Mouse (Mus musculus) midbrain, embryonic 13.5 days (tissue): ENCODE results near the gene Trappc13. TPM values are rescaled to one million over a fixed set of nuclear protein-coding genes. Genes with fewer than 3 reads are reported as not detected.

Source experiments
- ATAC-seq: fragments of 200-750 bp; cut with Nextera tagmentation; 2 replicates; pipeline ENCODE4 v1.8.0; 2017; ENCODE audit warnings: mild to moderate bottlenecking, moderate TSS enrichment, moderate library complexity
- H3K27ac ChIP-seq: fragments of 300-500 bp; sonication (generic); 2 replicates; pipeline ENCODE4 v1.5.1; 2015; ENCODE audit warnings: inconsistent platforms, mild to moderate bottlenecking, moderate library complexity
- H3K27me3 ChIP-seq: fragments of 300-500 bp; sonication (generic); 2 replicates; pipeline ENCODE4 v1.6.1; 2015; ENCODE audit warnings: mild to moderate bottlenecking, inconsistent platforms
- H3K36me3 ChIP-seq: fragments of 300-500 bp; sonication (generic); 2 replicates; pipeline ENCODE4 v1.6.1; 2015; ENCODE audit warnings: mild to moderate bottlenecking, inconsistent platforms
- H3K4me1 ChIP-seq: fragments of 300-500 bp; sonication (generic); replicated peaks from 2 replicates; pipeline ENCODE4 v1.6.1; 2015; ENCODE audit warnings: inconsistent platforms
- H3K4me2 ChIP-seq: fragments of 300-500 bp; sonication (generic); replicated peaks from 2 replicates; pipeline ENCODE4 v1.6.1; 2015; ENCODE audit warnings: moderate library complexity, mild to moderate bottlenecking, inconsistent platforms
- H3K4me3 ChIP-seq: fragments of 300-500 bp; sonication (generic); replicated peaks from 2 replicates; pipeline ENCODE4 v1.5.1; 2015; ENCODE audit warnings: mild to moderate bottlenecking, inconsistent platforms
- H3K9ac ChIP-seq: fragments of 300-500 bp; sonication (generic); replicated peaks from 2 replicates; pipeline ENCODE4 v1.6.1; 2015; ENCODE audit warnings: mild to moderate bottlenecking, inconsistent platforms
- H3K9me3 ChIP-seq: fragments of 300-500 bp; sonication (generic); 2 replicates; pipeline ENCODE4 v1.6.1; 2016; ENCODE audit warnings: mild to moderate bottlenecking, inconsistent platforms
- WGBS: fragments of 180-500 bp; shearing (Covaris S2); methylation state at CpG from one replicate; pipeline ENCODE4 v1.1.7; 2015; 5-methylcytosine and 5-hydroxymethylcytosine counted together
- polyA plus RNA-seq: library from polyadenylated mRNA; unstranded; fragments of >200 nt; fragmentation: Nextera tagmentation; extraction: Ambion mirVana; gene quantifications from 2 replicates; pipeline ENCODE4 v1.2.1, GENCODE M21; 2015

The Trappc13 gene
- polyA plus RNA-seq, 1 experiment from 2014 or later: 70.1 TPM

DNA sequence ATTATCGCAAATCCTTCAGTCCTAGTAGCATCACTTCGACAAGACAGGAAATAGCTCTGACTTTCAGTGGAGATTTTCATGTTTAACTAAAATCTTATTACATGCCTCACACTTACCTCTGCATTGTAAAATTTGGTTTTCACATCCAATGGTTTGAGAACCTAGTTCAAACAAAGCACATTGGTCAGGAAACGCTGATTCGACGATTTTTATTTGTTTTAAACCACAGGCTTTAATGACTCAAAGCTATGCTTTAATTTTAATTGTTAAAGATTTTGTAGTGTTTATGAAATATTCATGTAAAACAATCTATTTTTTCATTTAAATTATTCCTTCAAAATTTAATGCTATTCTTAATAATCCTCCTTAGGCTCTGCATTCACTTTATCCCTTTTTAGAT is 24.1 kb downstream of the Trappc13 start:
- Histone ChIP-seq H3K27me3 (no peaks in the 10 kb centered on the region), H3K4me3 (no peak overlapping the region), H3K4me1 (no peaks in the 10 kb centered on the region), H3K36me3 (peaks cover 48% of the 10 kb centered on the region), H3K9me3 (no peaks in the 10 kb centered on the region), H3K9ac (no peak overlapping the region), H3K4me2 (no peak overlapping the region), H3K27ac (no peak overlapping the region)
- ATAC-seq: no peak
- 97% methylated on average over 5 of the region's 5 CpGs for WGBS

GRCm38 (mm10) chr13:104145646-104146045 is 32.6 kb downstream of the Trappc13 start:
- WGBS: 96% methylated on average over 3 of the region's 3 CpGs
- Histone ChIP-seq H3K4me1 (no peaks in the 10 kb centered on the region), H3K9me3 (no peaks in the 10 kb centered on the region), H3K4me2 (no peak overlapping the region), H3K4me3 (no peak overlapping the region), H3K36me3 (peaks cover 80% of the 10 kb centered on the region), H3K9ac (no peak overlapping the region), H3K27ac (no peak overlapping the region), H3K27me3 (no peaks in the 10 kb centered on the region)
- no peak for ATAC-seq

GRCm38 (mm10) chr13:104144871-104145270 is 33.4 kb downstream of the Trappc13 start:
- ATAC-seq: no peak
- Histone ChIP-seq H3K9me3 (no peaks in the 10 kb centered on the region), H3K4me2 (no peak overlapping the region), H3K9ac (no peak overlapping the region), H3K27ac (no peak overlapping the region), H3K4me3 (no peak overlapping the region), H3K36me3 (peaks cover 88% of the 10 kb centered on the region), H3K4me1 (no peaks in the 10 kb centered on the region), H3K27me3 (no peaks in the 10 kb centered on the region)
- 78% methylated on average over 9 of the region's 9 CpGs for WGBS

DNA sequence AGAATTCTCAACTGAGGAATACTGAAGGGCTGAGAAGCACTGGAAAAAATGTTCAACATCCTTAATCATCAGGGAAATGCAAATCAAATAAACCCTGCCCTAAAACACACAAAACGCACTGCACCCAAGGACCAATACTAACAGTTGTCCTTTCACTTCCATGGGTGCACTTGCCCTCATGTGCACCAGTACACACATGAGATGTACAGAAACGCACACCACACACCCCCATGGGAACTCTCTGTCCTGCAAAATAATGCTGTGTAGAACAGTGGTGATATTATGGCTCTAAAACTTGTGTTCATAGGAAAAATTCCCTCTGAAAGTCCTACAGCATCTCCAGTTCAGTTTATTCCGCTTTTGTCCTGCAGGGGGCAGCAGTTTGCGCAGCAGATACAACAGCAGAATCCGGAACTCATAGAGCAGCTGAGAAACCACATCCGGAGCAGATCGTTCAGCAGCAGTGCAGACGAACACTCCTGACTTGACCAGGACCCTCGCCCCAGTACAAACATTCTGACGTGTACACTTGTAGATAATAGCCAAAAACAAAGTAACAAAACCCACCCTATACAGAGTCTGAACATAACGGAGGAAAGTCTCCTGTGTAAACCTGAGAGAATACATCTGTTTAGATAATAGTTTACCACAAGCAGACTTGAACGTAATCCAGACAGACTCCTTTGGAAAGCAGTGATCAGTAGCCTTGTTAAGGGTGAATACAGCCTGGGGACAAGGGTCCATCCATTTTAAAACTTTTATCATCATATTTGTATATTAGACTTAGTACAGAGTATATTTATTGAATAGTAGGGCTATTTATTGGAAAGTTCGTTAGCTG is 38.7 kb downstream of the Trappc13 start:
- Histone ChIP-seq H3K4me3 (no peak overlapping the region), H3K4me2 (no peak overlapping the region), H3K9ac (no peak overlapping the region), H3K9me3 (no peaks in the 10 kb centered on the region), H3K4me1 (no peaks in the 10 kb centered on the region; the same call in 1 of the 2 replicates), H3K27ac (no peak overlapping the region), H3K27me3 (no peaks in the 10 kb centered on the region), H3K36me3 (peaks cover 73% of the 10 kb centered on the region)
- ATAC-seq: peak; percentile 77
- WGBS: 46% methylated on average over 13 of the region's 13 CpGs

DNA sequence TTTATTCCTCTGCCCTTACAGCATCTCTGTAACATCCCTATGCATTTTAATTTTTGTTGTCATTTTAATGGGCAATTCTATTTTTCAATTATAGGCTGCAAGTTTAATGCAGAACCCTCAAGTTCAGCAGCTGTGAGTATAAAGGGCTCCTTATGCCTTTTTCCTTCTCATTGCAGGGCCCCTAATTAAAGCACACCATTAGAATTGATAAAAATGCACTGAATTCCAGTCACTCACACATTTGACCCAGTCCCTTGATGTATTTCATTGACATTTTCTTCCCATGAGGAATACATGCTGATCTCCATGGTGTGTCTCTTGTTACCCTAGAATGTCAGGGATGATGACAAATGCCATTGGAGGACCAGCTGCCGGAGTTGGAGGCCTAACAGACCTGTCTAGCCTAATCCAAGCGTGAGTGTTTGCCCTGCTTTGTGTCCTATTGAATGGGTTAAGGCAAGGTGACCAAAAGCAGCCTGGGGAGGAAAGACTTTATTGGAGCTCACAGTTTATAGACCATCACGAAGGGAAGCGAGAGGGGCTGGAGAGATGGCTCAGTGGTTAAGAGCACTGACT is 43.7 kb downstream of the Trappc13 start:
- Histone ChIP-seq H3K27me3 (no peaks in the 10 kb centered on the region), H3K4me2 (no peak overlapping the region), H3K4me3 (no peak overlapping the region), H3K36me3 (peaks cover 70% of the 10 kb centered on the region), H3K9ac (no peak overlapping the region), H3K27ac (no peak overlapping the region), H3K4me1 (no peaks in the 10 kb centered on the region; the same call in 1 of the 2 replicates), H3K9me3 (no peaks in the 10 kb centered on the region)
- no peak for ATAC-seq
- 62% methylated on average over 4 of the region's 4 CpGs for WGBS

DNA sequence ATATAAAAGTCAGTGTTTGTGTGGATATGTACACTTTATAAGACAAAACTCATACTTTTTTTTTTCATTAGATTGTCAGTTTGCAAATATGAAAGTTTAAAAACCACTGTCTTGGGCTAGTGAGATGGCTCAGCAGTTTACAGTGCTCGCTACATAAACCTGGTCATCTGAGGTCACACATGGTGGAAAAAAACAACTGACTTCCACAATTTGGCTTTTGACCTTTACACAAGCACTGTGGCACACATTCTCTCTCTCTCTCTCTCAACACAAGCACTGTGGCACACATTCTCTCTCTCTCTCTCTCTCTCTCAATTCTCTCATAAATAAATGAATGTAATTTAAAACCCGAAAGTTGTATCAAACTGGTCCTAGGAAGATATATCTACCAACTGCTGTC is 45.7 kb downstream of the Trappc13 start:
- no peak overlapping the region for H3K4me3 ChIP-seq
- H3K4me2 ChIP-seq: no peak overlapping the region
- H3K4me1 ChIP-seq: no peaks in the 10 kb centered on the region; the same call in 1 of the 2 replicates
- peaks cover 78% of the 10 kb centered on the region for H3K36me3 ChIP-seq
- H3K9me3 ChIP-seq: no peaks in the 10 kb centered on the region
- WGBS: 91% methylated on average over 2 of the region's 2 CpGs
- no peaks in the 10 kb centered on the region for H3K27me3 ChIP-seq
- H3K27ac ChIP-seq: no peak overlapping the region
- no peak overlapping the region for H3K9ac ChIP-seq
- ATAC-seq: no peak

DNA sequence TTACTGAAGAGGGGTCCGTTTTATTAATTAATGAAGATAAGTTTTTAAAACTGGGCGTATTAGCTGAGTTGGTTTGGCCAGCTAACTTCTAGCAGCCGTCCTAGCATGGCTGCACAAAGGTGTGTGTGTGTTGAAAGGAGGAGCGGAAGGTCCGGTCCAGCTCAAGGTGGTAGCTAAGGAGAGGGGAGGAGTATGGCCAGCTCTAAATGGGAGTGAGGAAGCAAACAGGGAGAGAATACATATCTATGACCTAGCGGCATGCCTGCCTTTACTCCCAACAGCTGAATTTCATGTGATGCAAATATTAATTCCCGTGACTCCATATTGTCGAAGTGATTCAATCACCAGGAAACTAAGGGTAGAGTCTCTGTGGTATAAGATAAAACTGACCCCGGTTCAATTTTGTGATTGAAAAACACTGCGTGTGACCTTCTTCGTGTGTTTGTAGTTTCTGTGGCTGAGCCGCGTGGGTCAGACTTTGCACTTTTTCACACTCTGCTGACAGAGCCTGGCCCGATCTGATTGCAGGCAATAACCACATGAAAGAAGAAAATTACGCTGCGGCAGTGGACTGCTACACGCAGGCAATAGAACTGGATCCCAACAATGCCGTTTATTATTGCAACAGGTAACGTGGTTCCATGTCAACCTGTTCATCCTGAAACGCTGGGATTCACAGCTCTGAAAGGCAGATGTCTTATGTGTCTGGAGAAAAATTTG is 54.4 kb downstream of the Trappc13 start:
- no peak for ATAC-seq
- H3K9ac ChIP-seq: no peak overlapping the region
- peaks cover 52% of the 10 kb centered on the region for H3K36me3 ChIP-seq
- H3K4me1 ChIP-seq: no peaks in the 10 kb centered on the region
- no peaks in the 10 kb centered on the region for H3K27me3 ChIP-seq
- no peaks in the 10 kb centered on the region for H3K9me3 ChIP-seq
- H3K4me2 ChIP-seq: no peak overlapping the region
- H3K4me3 ChIP-seq: no peak overlapping the region
- 94% methylated on average over 20 of the region's 20 CpGs for WGBS
- H3K27ac ChIP-seq: no peak overlapping the region

DNA sequence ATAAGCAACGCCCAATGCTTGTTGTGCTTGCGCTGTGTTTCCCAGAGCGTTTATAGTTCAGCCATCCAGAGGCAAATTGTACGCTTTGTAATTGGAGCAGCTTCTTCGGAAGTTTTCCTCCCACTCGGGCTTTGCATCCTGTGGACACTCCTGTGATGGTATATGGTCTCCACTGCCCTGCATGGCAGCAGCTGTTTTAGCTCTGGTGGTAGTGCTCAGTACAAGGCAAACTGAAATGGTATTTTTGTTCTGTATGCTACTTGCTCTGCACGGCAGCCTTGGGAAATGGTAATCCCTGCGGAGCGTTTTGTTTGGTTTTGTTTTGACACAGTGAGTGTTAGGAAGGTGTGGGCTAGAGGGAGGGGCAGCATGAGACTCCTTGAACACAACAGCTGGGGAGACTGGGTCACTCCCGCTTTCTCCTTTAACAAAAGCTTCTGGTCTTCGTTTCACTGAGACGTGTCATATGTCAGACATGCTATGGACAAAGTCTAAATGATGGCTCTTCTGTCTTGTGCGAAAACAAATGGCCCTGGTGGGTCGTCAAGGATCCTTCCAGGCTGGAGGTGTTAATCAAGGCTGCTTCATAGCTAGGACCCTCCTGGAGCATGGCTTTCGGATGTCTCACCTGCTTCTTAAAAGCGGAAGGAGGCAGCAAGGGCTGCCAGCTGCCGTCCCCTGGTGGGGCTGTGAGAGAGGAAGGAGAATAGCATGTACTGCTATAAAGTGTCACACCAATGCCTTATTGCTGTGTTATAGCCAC is 56.0 kb downstream of the Trappc13 start:
- no peaks in the 10 kb centered on the region for H3K9me3 ChIP-seq
- 62% methylated on average over 17 of the region's 17 CpGs for WGBS
- peaks cover 48% of the 10 kb centered on the region for H3K36me3 ChIP-seq
- no peaks in the 10 kb centered on the region for H3K4me1 ChIP-seq
- no peak overlapping the region for H3K9ac ChIP-seq
- no peak overlapping the region for H3K4me3 ChIP-seq
- no peak overlapping the region for H3K4me2 ChIP-seq
- ATAC-seq: no peak
- no peaks in the 10 kb centered on the region for H3K27me3 ChIP-seq
- H3K27ac ChIP-seq: no peak overlapping the region

- 91% methylated on average over 2 of the region's 2 CpGs for WGBS
- Histone ChIP-seq H3K4me2 (no peak overlapping the region), H3K36me3 (peaks cover 46% of the 10 kb centered on the region), H3K27ac (no peak overlapping the region), H3K9ac (no peak overlapping the region), H3K4me1 (peaks cover 23% of the 10 kb centered on the region), H3K9me3 (no peaks in the 10 kb centered on the region), H3K27me3 (no peaks in the 10 kb centered on the region), H3K4me3 (no peak overlapping the region)
- no peak for ATAC-seq
Observed at GRCm38 (mm10) chr13:104114827-104115226, 63.4 kb downstream of the Trappc13 start.

DNA sequence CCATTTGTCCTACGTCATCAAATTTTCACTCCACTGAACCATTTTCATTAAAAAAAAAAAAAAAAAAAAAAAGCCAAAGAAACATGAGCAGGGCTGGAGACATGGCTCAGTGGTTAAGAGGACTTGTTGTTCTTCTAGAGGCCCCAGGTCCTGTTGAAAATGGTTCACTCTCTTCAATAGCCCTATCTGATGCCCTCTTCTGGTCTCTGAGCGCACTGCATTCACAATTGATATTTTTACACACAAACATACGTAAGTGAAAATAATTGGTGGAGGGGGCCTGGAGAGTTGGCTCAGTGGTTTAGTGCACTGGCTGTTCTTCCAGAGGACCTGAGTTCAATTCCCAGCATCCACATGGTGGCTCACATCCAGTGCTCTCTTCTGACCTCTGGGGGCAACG is 64.5 kb downstream of the Trappc13 start:
- H3K27me3 ChIP-seq: no peaks in the 10 kb centered on the region
- no peak overlapping the region for H3K9ac ChIP-seq
- peaks cover 23% of the 10 kb centered on the region for H3K4me1 ChIP-seq
- H3K36me3 ChIP-seq: peaks cover 35% of the 10 kb centered on the region
- WGBS: 96% methylated on average over 4 of the region's 4 CpGs
- no peak for ATAC-seq
- H3K4me3 ChIP-seq: no peak overlapping the region
- no peak overlapping the region for H3K4me2 ChIP-seq
- H3K27ac ChIP-seq: no peak overlapping the region
- H3K9me3 ChIP-seq: no peaks in the 10 kb centered on the region

DNA sequence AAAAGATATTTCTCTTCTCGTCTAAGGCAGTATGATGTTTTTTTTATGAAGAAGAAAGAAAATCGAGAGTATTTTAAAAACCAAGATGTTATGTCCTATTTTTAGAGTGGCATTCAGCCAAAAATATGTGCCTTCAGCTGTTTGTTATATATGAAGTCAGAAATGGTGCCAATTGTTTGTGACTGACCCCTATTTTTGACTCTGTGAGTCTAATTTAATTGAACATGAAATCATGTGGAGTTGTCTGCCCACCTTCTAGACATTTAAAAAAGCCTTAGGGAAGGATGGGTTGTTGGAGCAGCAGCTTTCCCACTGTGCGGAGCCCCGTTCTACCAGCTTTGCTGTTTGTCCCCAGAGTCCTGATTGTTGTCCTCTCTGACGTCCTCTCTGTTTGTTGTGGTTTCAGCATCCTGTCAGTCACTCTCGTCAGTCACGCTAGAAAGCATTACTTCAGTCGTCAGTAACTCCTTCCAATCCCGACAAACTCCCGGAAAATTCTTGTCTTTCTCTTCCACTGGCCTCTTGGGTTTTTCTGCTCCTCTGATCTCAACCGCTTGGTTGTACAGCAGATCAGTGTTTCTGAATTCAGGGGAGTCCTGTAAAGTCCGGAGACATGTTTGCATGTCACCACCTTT is 65.9 kb downstream of the Trappc13 start:
- H3K27me3 ChIP-seq: no peaks in the 10 kb centered on the region
- peak overlapping the region; percentile 34 for H3K4me2 ChIP-seq
- no peak overlapping the region; the same call in 1 of the 2 replicates for H3K27ac ChIP-seq
- WGBS: 29% methylated on average over 12 of the region's 12 CpGs
- peaks cover 28% of the 10 kb centered on the region for H3K36me3 ChIP-seq
- ATAC-seq: no peak
- H3K4me3 ChIP-seq: peak overlapping the region; percentile 13
- no peak overlapping the region for H3K9ac ChIP-seq
- H3K9me3 ChIP-seq: no peaks in the 10 kb centered on the region
- H3K4me1 ChIP-seq: peaks cover 26% of the 10 kb centered on the region
